Mouse (Mus musculus): ENCODE data around the gene Ufc1.

- TF ChIP-seq GATA1 (IDR thresholded peaks at IDR 0.05; ENCODE audit: borderline replicate concordance, low read length) = no peak
- TF ChIP-seq FLI1 (IDR thresholded peaks at IDR 0.05; ENCODE audit: low read length) = no peak
These were observed 37.8 kb downstream of the Ufc1 start for GRCm38 (mm10) chr1:171256937-171257548.

Data from megakaryocyte, embryonic 14.5 days (primary cell).